Mouse (Mus musculus): ENCODE results near the gene Map6. TPM values are rescaled to one million over a fixed set of nuclear protein-coding genes. Genes with fewer than 3 reads are reported as not detected.
A peak's percentile ranks its signal among the peaks of the same experiment; 100 is the strongest.

The Map6 gene
- polyA plus RNA-seq (2012; rRNA removed), result 122 and 188 TPM in 2 replicates

DNA sequence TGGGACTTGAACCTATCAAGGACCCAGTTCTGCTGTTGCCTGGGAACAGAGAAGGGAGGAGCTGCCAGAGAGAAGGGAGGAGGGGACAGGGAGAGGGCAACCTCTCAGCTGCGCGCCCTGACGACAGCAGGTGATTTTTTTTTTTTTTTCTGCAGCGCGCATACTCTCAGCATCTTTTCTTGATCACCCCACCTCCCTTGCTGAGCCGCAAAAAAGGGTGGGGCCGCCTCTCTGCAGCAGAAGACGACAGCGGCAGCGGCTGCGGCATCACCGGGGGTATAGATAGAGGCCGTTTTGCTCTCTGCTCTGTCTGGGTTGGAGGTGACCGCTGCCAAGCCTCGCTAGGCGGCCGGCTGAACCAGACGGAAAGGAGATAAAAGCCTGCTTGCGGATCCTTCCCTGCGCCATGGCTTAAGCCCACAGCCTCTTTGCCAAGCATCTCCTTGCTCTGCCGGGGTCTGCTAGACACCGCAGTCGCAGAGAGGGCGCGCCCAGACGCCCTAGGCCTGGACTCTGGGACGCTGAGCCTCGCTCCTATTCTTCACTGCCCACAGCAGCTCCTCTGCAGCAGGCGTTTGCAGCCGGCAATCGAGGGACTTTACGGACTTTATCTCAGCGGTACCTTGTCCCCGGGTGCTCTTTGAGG lies at the start of gene Map6:
TSS of gene Map6 (plus strand) at position 197 of the 646 bp plus-strand sequence.
- TF ChIP-seq POLR2A (IDR thresholded peaks at IDR 0.05; ENCODE audit: borderline replicate concordance, extremely low read depth, insufficient read depth, insufficient read length, poor library complexity, severe bottlenecking) (peak; percentile 44; the same call in 1 of the 2 replicates), CTCF (IDR thresholded peaks at IDR 0.05; ENCODE audit: borderline replicate concordance, extremely low read depth, insufficient read depth, insufficient read length) (no peak)
- DNase-seq (ENCODE audit: low read depth), result peak; percentile 97

DNA sequence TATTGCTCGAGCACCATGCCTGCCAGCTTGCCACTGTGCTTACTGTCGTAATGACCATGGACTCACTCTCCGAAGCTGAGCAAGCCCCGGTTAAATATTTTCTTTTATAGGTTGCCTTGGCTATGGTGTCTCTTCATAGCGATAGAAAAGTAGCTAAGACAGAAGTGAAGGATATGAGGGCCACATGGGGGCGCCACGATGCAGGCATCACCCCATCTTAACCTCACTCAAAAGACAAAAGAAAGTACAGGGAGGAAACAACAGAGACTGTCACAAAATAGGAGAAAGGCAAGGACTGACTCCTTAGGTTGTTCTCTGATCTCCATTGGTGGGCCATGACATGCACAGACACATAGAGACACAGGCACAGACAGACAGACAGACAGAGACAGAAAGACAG lies 43.0 kb upstream of the Map6 start:
- DNase-seq (ENCODE audit: low read depth), result peak; percentile 39
- TF ChIP-seq POLR2A (IDR thresholded peaks at IDR 0.05; ENCODE audit: borderline replicate concordance, extremely low read depth, insufficient read depth, insufficient read length, poor library complexity, severe bottlenecking) (no peak), CTCF (IDR thresholded peaks at IDR 0.05; ENCODE audit: borderline replicate concordance, extremely low read depth, insufficient read depth, insufficient read length) (no peak; the same call in 1 of the 2 replicates)

DNA sequence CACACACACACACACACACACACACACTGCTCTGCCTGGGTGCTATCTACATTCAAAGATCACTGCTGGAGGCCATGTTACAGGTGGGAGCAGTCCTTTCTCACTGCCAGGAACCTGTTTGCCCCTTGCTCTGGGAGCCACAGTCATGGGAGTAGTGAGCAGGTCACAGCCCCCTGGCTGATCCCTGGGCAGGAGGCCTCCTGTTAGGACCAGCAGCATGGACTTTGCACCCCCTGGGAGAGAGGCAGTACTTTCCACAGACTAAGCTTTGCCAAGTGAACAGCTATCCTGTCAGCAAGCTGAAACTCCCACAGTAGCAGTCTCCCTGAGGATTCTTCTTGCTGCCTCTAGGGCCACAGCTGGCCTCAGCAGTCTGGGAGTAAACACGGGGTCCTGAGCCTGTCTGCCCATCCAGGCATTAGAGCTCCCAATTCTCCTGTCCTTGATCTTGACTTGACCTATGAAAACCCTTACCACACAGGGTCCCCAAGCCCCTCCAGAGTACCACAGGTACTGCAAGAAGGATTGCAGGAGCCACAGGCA lies 42.5 kb upstream of the Map6 start:
- no peak for DNase-seq (ENCODE audit: low read depth)
- TF ChIP-seq CTCF (IDR thresholded peaks at IDR 0.05; ENCODE audit: borderline replicate concordance, extremely low read depth, insufficient read depth, insufficient read length) (no peak), POLR2A (IDR thresholded peaks at IDR 0.05; ENCODE audit: borderline replicate concordance, extremely low read depth, insufficient read depth, insufficient read length, poor library complexity, severe bottlenecking) (no peak)

DNA sequence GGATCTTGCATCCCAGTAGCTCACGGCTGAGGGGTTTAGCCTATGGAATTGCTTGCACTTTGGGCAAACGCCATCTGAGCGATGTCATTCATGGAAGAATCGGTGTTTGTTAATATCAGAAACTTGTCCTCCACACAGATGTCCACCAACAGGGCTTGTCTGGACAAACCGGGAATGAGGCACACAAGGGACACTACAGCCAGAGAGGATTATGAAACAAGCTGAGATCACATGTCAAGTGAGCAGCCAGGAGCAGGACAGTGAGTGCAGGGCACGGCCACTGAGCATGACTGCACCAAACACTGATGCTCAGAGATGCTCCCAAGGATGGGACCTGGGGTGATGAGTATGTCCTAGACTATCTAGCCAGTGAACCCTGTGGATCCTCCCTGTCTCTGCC lies 41.8 kb upstream of the Map6 start:
- TF ChIP-seq CTCF (IDR thresholded peaks at IDR 0.05; ENCODE audit: borderline replicate concordance, extremely low read depth, insufficient read depth, insufficient read length), result no peak
- no peak for TF ChIP-seq POLR2A (IDR thresholded peaks at IDR 0.05; ENCODE audit: borderline replicate concordance, extremely low read depth, insufficient read depth, insufficient read length, poor library complexity, severe bottlenecking)
- DNase-seq (ENCODE audit: low read depth), result no peak

DNA sequence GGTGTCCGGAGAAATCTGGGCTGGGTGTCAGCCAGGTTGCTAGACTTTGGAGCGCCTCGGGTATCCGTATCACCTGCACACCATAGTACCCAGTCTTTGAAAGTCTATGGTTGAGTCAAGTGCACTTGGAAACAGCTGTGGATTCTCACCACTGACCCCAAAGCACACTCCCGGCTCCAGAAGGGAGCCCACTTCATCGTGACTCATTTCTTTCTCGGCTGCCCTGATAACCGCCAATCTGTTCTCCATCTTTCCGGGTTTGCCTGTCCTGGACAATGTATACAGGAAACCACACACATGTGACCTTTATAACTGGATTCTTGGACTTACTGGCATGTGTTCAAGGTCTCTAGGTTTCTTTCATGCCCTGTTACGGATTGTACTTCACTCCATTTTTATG lies 40.6 kb upstream of the Map6 start:
- DNase-seq (ENCODE audit: low read depth), result no peak
- no peak for TF ChIP-seq POLR2A (IDR thresholded peaks at IDR 0.05; ENCODE audit: borderline replicate concordance, extremely low read depth, insufficient read depth, insufficient read length, poor library complexity, severe bottlenecking)
- TF ChIP-seq CTCF (IDR thresholded peaks at IDR 0.05; ENCODE audit: borderline replicate concordance, extremely low read depth, insufficient read depth, insufficient read length), result no peak

DNA sequence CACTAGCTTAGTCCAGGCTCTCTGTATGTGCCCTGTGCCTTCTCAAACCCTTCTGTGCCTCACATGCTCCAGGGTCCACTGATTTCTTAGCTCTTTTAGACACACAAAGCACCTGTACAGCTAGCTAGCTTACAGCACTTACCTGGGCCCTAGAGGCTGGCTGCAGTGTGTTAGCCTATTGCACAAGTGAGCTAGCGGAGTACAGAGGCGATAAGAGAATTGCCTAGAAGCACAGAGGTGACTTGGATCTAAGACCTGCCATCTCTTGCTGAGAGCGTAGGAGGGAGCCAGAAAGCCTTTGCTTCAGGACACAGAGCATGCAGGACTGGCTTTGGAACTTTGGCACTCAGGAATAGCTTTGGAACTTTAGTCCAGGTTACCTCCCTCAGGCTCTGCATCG lies 40.0 kb upstream of the Map6 start:
- no peak for TF ChIP-seq CTCF (IDR thresholded peaks at IDR 0.05; ENCODE audit: borderline replicate concordance, extremely low read depth, insufficient read depth, insufficient read length)
- no peak for TF ChIP-seq POLR2A (IDR thresholded peaks at IDR 0.05; ENCODE audit: borderline replicate concordance, extremely low read depth, insufficient read depth, insufficient read length, poor library complexity, severe bottlenecking)
- no peak for DNase-seq (ENCODE audit: low read depth)

DNA sequence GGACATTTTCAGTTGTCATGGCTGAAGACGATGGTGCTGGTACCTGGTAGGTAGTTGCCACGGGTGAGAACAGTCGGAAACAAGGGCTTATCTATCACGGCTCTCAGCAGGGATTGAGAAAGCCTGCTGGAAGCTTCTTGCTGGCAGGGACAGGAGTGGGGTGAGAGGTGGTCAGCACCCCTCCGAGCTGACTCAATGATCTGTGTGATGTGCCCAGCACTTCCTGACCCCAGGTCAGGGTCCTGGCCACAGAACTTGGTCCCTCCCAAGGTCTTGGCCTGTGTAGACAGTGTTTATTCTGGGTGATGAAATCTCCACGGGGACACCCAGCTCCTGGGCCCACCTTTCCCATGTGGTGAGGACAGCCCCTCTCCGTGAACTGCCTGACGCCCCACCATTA lies 38.4 kb upstream of the Map6 start:
- TF ChIP-seq CTCF (IDR thresholded peaks at IDR 0.05; ENCODE audit: borderline replicate concordance, extremely low read depth, insufficient read depth, insufficient read length) (no peak), POLR2A (IDR thresholded peaks at IDR 0.05; ENCODE audit: borderline replicate concordance, extremely low read depth, insufficient read depth, insufficient read length, poor library complexity, severe bottlenecking) (no peak)
- DNase-seq (ENCODE audit: low read depth), result no peak

DNA sequence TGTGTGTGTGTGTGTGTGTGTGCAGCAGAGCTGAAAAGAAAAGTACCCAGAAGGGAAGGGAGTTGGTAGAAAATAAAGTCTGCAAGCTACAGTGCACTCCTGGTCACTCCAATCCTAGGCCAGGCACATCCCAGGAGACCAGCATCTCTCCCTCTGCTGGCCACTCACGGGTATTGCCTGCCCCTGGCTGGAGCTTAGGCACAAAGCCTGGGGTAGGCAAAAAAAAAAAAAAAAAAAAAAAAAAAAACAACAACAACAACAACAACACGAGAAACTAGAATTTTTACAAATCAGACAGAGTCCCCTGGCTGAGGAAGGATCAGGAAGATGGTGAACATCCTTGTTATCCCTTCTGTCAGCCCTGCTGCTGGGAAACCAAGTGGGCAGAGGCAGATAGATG lies 37.8 kb upstream of the Map6 start:
- peak; percentile 64 for DNase-seq (ENCODE audit: low read depth)
- TF ChIP-seq CTCF (IDR thresholded peaks at IDR 0.05; ENCODE audit: borderline replicate concordance, extremely low read depth, insufficient read depth, insufficient read length) (peak; percentile 72), POLR2A (IDR thresholded peaks at IDR 0.05; ENCODE audit: borderline replicate concordance, extremely low read depth, insufficient read depth, insufficient read length, poor library complexity, severe bottlenecking) (no peak)

DNA sequence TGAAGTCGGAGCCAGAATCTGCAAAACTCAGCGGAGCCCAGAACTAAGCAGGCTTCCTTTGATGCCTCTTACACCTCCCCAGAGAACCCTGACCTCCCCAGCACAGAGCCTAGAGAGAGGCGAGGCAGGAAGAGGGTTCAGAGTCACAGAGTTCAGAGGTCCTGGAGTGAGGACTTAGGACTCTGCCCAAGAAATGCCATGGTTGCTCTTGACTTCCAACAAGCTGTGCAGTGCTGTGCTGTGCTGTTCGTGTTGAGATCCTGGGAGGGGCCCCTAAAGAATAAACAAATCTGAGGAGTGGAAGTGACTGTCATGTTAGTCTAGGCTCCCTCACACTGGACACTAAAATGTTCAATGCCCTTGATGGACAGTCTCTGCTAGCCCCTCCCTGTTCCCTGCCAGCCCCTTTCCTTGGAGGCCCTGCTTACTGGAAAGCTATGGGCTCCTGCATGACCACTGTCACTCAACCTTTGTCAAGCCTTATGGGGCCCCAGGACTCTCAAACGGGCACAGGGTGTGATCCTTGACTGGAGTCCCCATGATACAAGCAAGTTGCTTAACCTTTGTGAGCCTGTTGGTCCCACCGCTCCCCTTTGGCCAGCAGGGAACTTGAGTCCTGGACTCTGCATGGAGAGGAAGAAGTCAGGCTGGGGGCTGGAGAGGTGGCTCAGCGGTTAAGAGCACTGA lies 37.0 kb upstream of the Map6 start:
- TF ChIP-seq CTCF (IDR thresholded peaks at IDR 0.05; ENCODE audit: borderline replicate concordance, extremely low read depth, insufficient read depth, insufficient read length), result no peak
- no peak for TF ChIP-seq POLR2A (IDR thresholded peaks at IDR 0.05; ENCODE audit: borderline replicate concordance, extremely low read depth, insufficient read depth, insufficient read length, poor library complexity, severe bottlenecking)

DNA sequence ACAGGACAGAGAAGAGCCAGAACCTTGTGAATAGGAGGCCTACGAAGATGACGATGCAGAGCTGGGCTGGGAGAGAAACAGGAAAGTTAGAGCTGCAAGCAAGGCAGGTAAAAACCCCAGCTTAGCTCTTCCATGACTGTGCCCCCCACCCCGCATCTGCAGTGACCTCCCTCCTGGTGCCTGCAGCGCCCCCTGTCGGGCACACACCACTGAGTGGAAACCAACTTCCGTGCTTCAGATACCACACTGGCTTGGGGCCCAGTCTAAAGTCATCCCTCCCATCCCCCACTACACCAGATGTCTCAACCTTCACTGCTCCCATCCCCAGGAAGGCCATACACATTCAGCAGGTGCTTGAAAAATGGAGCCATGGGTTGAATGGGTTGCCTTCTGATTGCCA lies 34.7 kb upstream of the Map6 start:
- TF ChIP-seq POLR2A (IDR thresholded peaks at IDR 0.05; ENCODE audit: borderline replicate concordance, extremely low read depth, insufficient read depth, insufficient read length, poor library complexity, severe bottlenecking), result no peak
- TF ChIP-seq CTCF (IDR thresholded peaks at IDR 0.05; ENCODE audit: borderline replicate concordance, extremely low read depth, insufficient read depth, insufficient read length), result no peak
- no peak for DNase-seq (ENCODE audit: low read depth)

More for the DNA sequence above, 37.0 kb upstream of the Map6 start:
- no peak for DNase-seq (ENCODE audit: low read depth)

DNA sequence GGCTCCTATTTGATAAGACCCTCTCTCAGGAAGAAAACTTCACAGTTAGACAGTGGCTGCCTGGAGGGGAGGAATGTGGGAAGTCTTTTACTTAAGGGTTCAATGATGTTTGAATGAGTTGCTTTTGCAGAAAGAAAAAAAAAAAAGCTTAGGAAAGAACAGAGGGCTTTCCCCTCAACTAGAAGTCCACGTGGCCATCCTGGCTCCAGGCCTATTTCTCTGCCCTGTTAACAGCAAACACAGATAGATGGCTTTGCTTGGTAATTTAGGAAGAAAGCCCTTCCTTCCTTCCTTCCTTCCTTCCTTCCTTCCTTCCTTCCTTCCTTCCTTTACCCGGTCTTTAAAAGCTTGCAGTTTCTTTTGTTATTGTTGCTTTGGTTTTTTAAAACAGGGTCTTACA lies 32.3 kb upstream of the Map6 start:
- TF ChIP-seq POLR2A (IDR thresholded peaks at IDR 0.05; ENCODE audit: borderline replicate concordance, extremely low read depth, insufficient read depth, insufficient read length, poor library complexity, severe bottlenecking) (no peak), CTCF (IDR thresholded peaks at IDR 0.05; ENCODE audit: borderline replicate concordance, extremely low read depth, insufficient read depth, insufficient read length) (no peak)

More for the DNA sequence above, 32.3 kb upstream of the Map6 start:
- peak; percentile 28 for DNase-seq (ENCODE audit: low read depth)
